ENCODE assay signal across 15 mouse cellular contexts in the genomic region with DNA sequence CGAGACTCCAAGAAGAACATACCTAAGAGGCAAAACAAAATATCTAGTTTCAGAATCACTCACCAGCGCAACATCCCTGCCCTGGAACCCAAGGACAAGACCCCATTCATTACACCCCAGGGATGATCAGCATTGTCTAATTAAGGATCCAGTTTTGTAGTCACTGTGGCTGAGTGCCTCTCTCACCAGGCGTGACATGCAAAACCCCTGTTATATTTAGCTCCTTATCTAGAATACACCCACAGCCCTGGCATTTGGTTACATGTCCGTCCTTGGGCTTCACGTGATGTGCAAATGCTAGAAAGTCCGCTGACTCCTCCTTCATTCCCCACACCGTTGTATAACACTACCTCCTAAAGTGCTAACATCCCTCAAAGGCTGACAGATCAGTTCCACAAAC. TPM values are rescaled to one million over a fixed set of nuclear protein-coding genes. Genes with fewer than 3 reads are reported as not detected.
DNase-seq lines count a peak whose midpoint lies in the region; ATAC-seq lines count a peak whose summit lies in the region.
"Had no signal": no experiment of that assay in that cellular context is flagged by ENCODE, and none has a peak within 500 bp of the region (broad histone marks: within the 10 kb centered on the region; RNA-seq: fewer than 3 reads in every experiment).

No protein-coding gene starts in this region.

- H3K4me2 ChIP-seq in kidney, embryonic 16.5 days (replicated peaks; ENCODE audit: low read depth, low read length), result no peak overlapping the region
- H3K4me2 ChIP-seq: forebrain, embryonic 15.5 days had no signal

- H3K36me3 ChIP-seq in kidney, embryonic 16.5 days (ENCODE audit: insufficient read depth, low read length), result peaks cover 49% of the 10 kb centered on the region
- H3K36me3 ChIP-seq: forebrain, embryonic 15.5 days had no signal

- no peaks in the 10 kb centered on the region for H3K9me3 ChIP-seq in kidney, embryonic 16.5 days (ENCODE audit: low read length)
- H3K9me3 ChIP-seq: forebrain, embryonic 15.5 days had no signal

- 61% methylated on average over 7 of the region's 7 CpGs for WGBS in kidney, embryonic 16.5 days

- intact Hi-C loops in heart, postnatal 14 days (cut with DNase I), result no loop called here

- DNase-seq in kidney, postnatal 14 days, result no peak
- DNase-seq in heart, postnatal 14 days, result peak; percentile 27 to 49
- peak; percentile 30 for DNase-seq in skeletal muscle tissue, adult 2 months (ENCODE audit: low read depth, low spot score)
- DNase-seq in thymus, postnatal 36 days, result no peak
- no peak for DNase-seq in urinary bladder, postnatal 10 days (ENCODE audit: low spot score)
- DNase-seq in kidney, adult 8-10 months, result no peak
- DNase-seq: kidney, adult 2 months; lung, adult 18-20 months had no signal

- ATAC-seq in kidney, embryonic 16.5 days (ENCODE audit: low FRiP score, low TSS enrichment), result peak; percentile 44; the same call in 1 of the 2 replicates
- ATAC-seq in erythroblast, adult 5-6 weeks (replicated peaks; ENCODE audit: low FRiP score, poor library complexity, severe bottlenecking), result peak; percentile 86
- ATAC-seq: forebrain, embryonic 15.5 days; midbrain, embryonic 16.5 days had no signal

- H3K9ac ChIP-seq in kidney, embryonic 16.5 days (replicated peaks; ENCODE audit: low read length), result no peak overlapping the region
- H3K9ac ChIP-seq: forebrain, embryonic 15.5 days had no signal

- peaks cover 20% of the 10 kb centered on the region for H3K4me1 ChIP-seq in kidney, embryonic 16.5 days (ENCODE audit: insufficient read depth, low read length)
- H3K4me1 ChIP-seq: forebrain, embryonic 15.5 days had no signal

- no peak overlapping the region for H3K27ac ChIP-seq in kidney, embryonic 16.5 days (ENCODE audit: low read length)
- H3K27ac ChIP-seq: forebrain, embryonic 15.5 days had no signal

- H3K27me3 ChIP-seq in kidney, embryonic 16.5 days (ENCODE audit: insufficient read depth, low read length), result no peaks in the 10 kb centered on the region
- H3K27me3 ChIP-seq: forebrain, embryonic 15.5 days had no signal

- no peak overlapping the region for H3K4me3 ChIP-seq in kidney, embryonic 16.5 days (ENCODE audit: low read length)
- H3K4me3 ChIP-seq: forebrain, embryonic 15.5 days had no signal

RNA-seq across cellular contexts. Expression of gene Il10rb, which starts 11.0 kb away (rescaled TPM):
- 38.8 and 45.1 TPM in 2 replicates for polyA plus RNA-seq in kidney, embryonic 16.5 days (2015; fragmentation: Nextera tagmentation; extraction: Ambion mirVana)
- total RNA-seq in erythroblast, adult 5-6 weeks (2015; ENCODE audit: low replicate concordance), result 43.9 and 52.3 TPM in 2 replicates
- total RNA-seq in erythroblast, adult 5-6 weeks (2017; ENCODE audit: low replicate concordance), result 39.4 and 48.8 TPM in 2 replicates
- 10 to 100 TPM; 86.4 to 94.7 TPM for total RNA-seq in heart, postnatal 14 days (2021)

RNA-seq across cellular contexts. Expression of gene Gm21970, which starts 25.4 kb away (rescaled TPM):
- polyA plus RNA-seq in kidney, embryonic 16.5 days (2015; fragmentation: Nextera tagmentation; extraction: Ambion mirVana), result not detected in 2 replicates
- 12.3 TPM in 1 of 2 replicates, not detected in the other for total RNA-seq in erythroblast, adult 5-6 weeks (2015; ENCODE audit: low replicate concordance)
- 7.8 TPM in 1 of 2 replicates, not detected in the other for total RNA-seq in erythroblast, adult 5-6 weeks (2017; ENCODE audit: low replicate concordance)
- not detected for total RNA-seq in heart, postnatal 14 days (2021)
- total RNA-seq: granulocyte monocyte progenitor cell, adult 5-6 weeks had no signal
- polyA plus RNA-seq: embryonic facial prominence, embryonic 11.5 days; forebrain, embryonic 15.5 days; kidney, adult 2 months; midbrain, embryonic 16.5 days; stomach, embryonic 14.5 days had no signal

RNA-seq across cellular contexts. Expression of gene Ifnar2, which starts 44.4 kb away (rescaled TPM):
- polyA plus RNA-seq in kidney, embryonic 16.5 days (2015; fragmentation: Nextera tagmentation; extraction: Ambion mirVana), result 55.5 and 56.2 TPM in 2 replicates
- 126 and 156 TPM in 2 replicates for total RNA-seq in erythroblast, adult 5-6 weeks (2015; ENCODE audit: low replicate concordance)
- total RNA-seq in erythroblast, adult 5-6 weeks (2017; ENCODE audit: low replicate concordance), result 132 and 164 TPM in 2 replicates
- total RNA-seq in heart, postnatal 14 days (2021), result 10 to 100 TPM; 32.9 to 33.2 TPM

Comparison
In these comparisons a context has a peak if more than half of its experiments do, and no peak if none do; other contexts are left out.
1. DNase-seq: peak in heart, postnatal 14 days (2 of 2) and skeletal muscle tissue, adult 2 months (single experiment); none in kidney, postnatal 14 days (single experiment), thymus, postnatal 36 days (0 of 2), urinary bladder, postnatal 10 days (single experiment) and kidney, adult 8-10 months (0 of 2).